Mouse (Mus musculus): ENCODE measurements at regions not wholly inside any gene's neighbourhood (a gene's known extent, or its start where the extent isn't known, plus 50 kb on each side); places are given as distances from the start of the nearest gene placed in this dataset.

GRCm38 (mm10) chr16:77400276-77400891, 201.5 kb downstream of the Gm11146 start:
- Histone ChIP-seq H3K9me3 (replicated peaks) (no peaks in the 10 kb centered on the region), H3K9ac (peak overlapping the region; percentile 66), H3K36me3 (0 out of 2 replicates have a peak, but pooled peaks cover 3% of the 10 kb centered on the region), H3K27ac (ENCODE audit: poor library complexity, severe bottlenecking) (peak overlapping the region; percentile 70), H3K4me2 (peak overlapping the region; percentile 68), H3K4me3 (peak overlapping the region; percentile 37), H3K4me1 (replicated peaks) (peaks cover 20% of the 10 kb centered on the region), H3K27me3 (replicated peaks) (no peaks in the 10 kb centered on the region)
- WGBS: 4% methylated on average over 13 of the region's 13 CpGs
- ATAC-seq (ENCODE audit: insufficient number of reproducible peaks, low FRiP score): peak; percentile 57; the same call in 1 of the 2 replicates

- H3K9ac ChIP-seq: peak overlapping the region; percentile 60
- ATAC-seq (ENCODE audit: insufficient number of reproducible peaks, low FRiP score): no peak
- H3K36me3 ChIP-seq: 0 out of 2 replicates have a peak, but pooled peaks cover 3% of the 10 kb centered on the region
- 15% methylated on average over 10 of the region's 10 CpGs for WGBS
- peak overlapping the region; percentile 37 for H3K4me3 ChIP-seq
- no peaks in the 10 kb centered on the region for H3K9me3 ChIP-seq (replicated peaks)
- peak overlapping the region; percentile 68 for H3K4me2 ChIP-seq
- peak overlapping the region; percentile 70 for H3K27ac ChIP-seq (ENCODE audit: poor library complexity, severe bottlenecking)
- no peaks in the 10 kb centered on the region for H3K27me3 ChIP-seq (replicated peaks)
- H3K4me1 ChIP-seq (replicated peaks): peaks cover 17% of the 10 kb centered on the region
Measured at GRCm38 (mm10) chr16:77399846-77400275, 202.0 kb downstream of the Gm11146 start.

GRCm38 (mm10) chr16:77394054-77394716, 207.7 kb downstream of the Gm11146 start:
- Histone ChIP-seq H3K27ac (ENCODE audit: poor library complexity, severe bottlenecking) (no peak overlapping the region), H3K9me3 (replicated peaks) (no peaks in the 10 kb centered on the region), H3K4me2 (no peak overlapping the region), H3K36me3 (0 out of 2 replicates have a peak, but pooled peaks cover 3% of the 10 kb centered on the region), H3K9ac (no peak overlapping the region), H3K4me3 (no peak overlapping the region), H3K4me1 (replicated peaks) (peaks cover 7% of the 10 kb centered on the region; the same call in 1 of the 2 replicates), H3K27me3 (replicated peaks) (no peaks in the 10 kb centered on the region)
- ATAC-seq (ENCODE audit: insufficient number of reproducible peaks, low FRiP score): no peak
- 60% methylated on average over 3 of the region's 3 CpGs for WGBS

- 75% methylated on average over 5 of the region's 5 CpGs for WGBS
- H3K27me3 ChIP-seq (replicated peaks): no peaks in the 10 kb centered on the region
- no peak for ATAC-seq (ENCODE audit: insufficient number of reproducible peaks, low FRiP score)
- H3K4me2 ChIP-seq: no peak overlapping the region
- H3K4me1 ChIP-seq (replicated peaks): peaks cover 7% of the 10 kb centered on the region; the same call in 1 of the 2 replicates
- no peak overlapping the region for H3K27ac ChIP-seq (ENCODE audit: poor library complexity, severe bottlenecking)
- no peak overlapping the region for H3K4me3 ChIP-seq
- H3K9me3 ChIP-seq (replicated peaks): no peaks in the 10 kb centered on the region
- 0 out of 2 replicates have a peak, but pooled peaks cover 3% of the 10 kb centered on the region for H3K36me3 ChIP-seq
- no peak overlapping the region for H3K9ac ChIP-seq
Measured at GRCm38 (mm10) chr16:77393470-77393869, 208.4 kb downstream of the Gm11146 start.

GRCm38 (mm10) chr16:77392205-77392604, 209.7 kb downstream of the Gm11146 start:
- Histone ChIP-seq H3K27me3 (replicated peaks) (no peaks in the 10 kb centered on the region), H3K4me3 (no peak overlapping the region), H3K9me3 (replicated peaks) (no peaks in the 10 kb centered on the region), H3K36me3 (0 out of 2 replicates have a peak, but pooled peaks cover 3% of the 10 kb centered on the region), H3K9ac (no peak overlapping the region), H3K4me1 (replicated peaks) (peaks cover 7% of the 10 kb centered on the region; the same call in 1 of the 2 replicates), H3K27ac (ENCODE audit: poor library complexity, severe bottlenecking) (no peak overlapping the region), H3K4me2 (no peak overlapping the region)
- ATAC-seq (ENCODE audit: insufficient number of reproducible peaks, low FRiP score): no peak
- 73% methylated on average over 4 of the region's 4 CpGs for WGBS

- no peak for ATAC-seq (ENCODE audit: insufficient number of reproducible peaks, low FRiP score)
- Histone ChIP-seq H3K27me3 (replicated peaks) (no peaks in the 10 kb centered on the region), H3K9me3 (replicated peaks) (no peaks in the 10 kb centered on the region), H3K4me3 (no peak overlapping the region), H3K9ac (no peak overlapping the region), H3K4me1 (replicated peaks) (peaks cover 8% of the 10 kb centered on the region), H3K27ac (ENCODE audit: poor library complexity, severe bottlenecking) (no peak overlapping the region), H3K4me2 (no peak overlapping the region), H3K36me3 (no peaks in the 10 kb centered on the region)
- 56% methylated on average over 6 of the region's 6 CpGs for WGBS
Measured at GRCm38 (mm10) chr16:77384021-77384729, 217.7 kb downstream of the Gm11146 start.

- Histone ChIP-seq H3K27ac (ENCODE audit: poor library complexity, severe bottlenecking) (no peak overlapping the region), H3K36me3 (no peaks in the 10 kb centered on the region), H3K9ac (no peak overlapping the region), H3K27me3 (replicated peaks) (no peaks in the 10 kb centered on the region), H3K4me1 (replicated peaks) (peaks cover 10% of the 10 kb centered on the region), H3K4me3 (no peak overlapping the region), H3K4me2 (no peak overlapping the region), H3K9me3 (replicated peaks) (no peaks in the 10 kb centered on the region)
- no peak for ATAC-seq (ENCODE audit: insufficient number of reproducible peaks, low FRiP score)
- WGBS: 77% methylated on average over 2 of the region's 2 CpGs
Measured at GRCm38 (mm10) chr16:77382790-77383189, 219.1 kb downstream of the Gm11146 start.

- H3K9me3 ChIP-seq (replicated peaks): no peaks in the 10 kb centered on the region
- WGBS: 79% methylated on average over 3 of the region's 3 CpGs
- no peak for ATAC-seq (ENCODE audit: insufficient number of reproducible peaks, low FRiP score)
Measured at GRCm38 (mm10) chr16:77372768-77373167, 229.1 kb downstream of the Gm11146 start.

GRCm38 (mm10) chr16:77369810-77370209, 232.1 kb downstream of the Gm11146 start:
- H3K4me3 ChIP-seq: no peak overlapping the region
- no peak overlapping the region; the same call in 1 of the 2 replicates for H3K27ac ChIP-seq (ENCODE audit: poor library complexity, severe bottlenecking)
- peak; percentile 87 for ATAC-seq (ENCODE audit: insufficient number of reproducible peaks, low FRiP score)
- no peaks in the 10 kb centered on the region for H3K36me3 ChIP-seq
- no peak overlapping the region for H3K9ac ChIP-seq
- H3K4me2 ChIP-seq: no peak overlapping the region
- WGBS: 60% methylated on average over 2 of the region's 2 CpGs
- no peaks in the 10 kb centered on the region for H3K27me3 ChIP-seq (replicated peaks)
- H3K4me1 ChIP-seq (replicated peaks): peaks cover 9% of the 10 kb centered on the region
- no peaks in the 10 kb centered on the region for H3K9me3 ChIP-seq (replicated peaks)

More at GRCm38 (mm10) chr16:77372768-77373167, 229.1 kb downstream of the Gm11146 start:
- no peak overlapping the region for H3K4me2 ChIP-seq
- H3K4me1 ChIP-seq (replicated peaks): peaks cover 6% of the 10 kb centered on the region; the same call in 1 of the 2 replicates
- H3K9ac ChIP-seq: no peak overlapping the region
- no peak overlapping the region for H3K4me3 ChIP-seq
- no peaks in the 10 kb centered on the region for H3K27me3 ChIP-seq (replicated peaks)
- H3K27ac ChIP-seq (ENCODE audit: poor library complexity, severe bottlenecking): no peak overlapping the region
- H3K36me3 ChIP-seq: no peaks in the 10 kb centered on the region

GRCm38 (mm10) chr16:77365254-77365653, 236.6 kb downstream of the Gm11146 start:
- no peak for ATAC-seq (ENCODE audit: insufficient number of reproducible peaks, low FRiP score)
- no peaks in the 10 kb centered on the region for H3K9me3 ChIP-seq (replicated peaks)
- no peak overlapping the region for H3K4me3 ChIP-seq
- H3K4me1 ChIP-seq (replicated peaks): peaks cover 9% of the 10 kb centered on the region
- 7% methylated on average over 2 of the region's 2 CpGs for WGBS
- no peaks in the 10 kb centered on the region for H3K27me3 ChIP-seq (replicated peaks)
- no peak overlapping the region; the same call in 1 of the 2 replicates for H3K27ac ChIP-seq (ENCODE audit: poor library complexity, severe bottlenecking)
- H3K36me3 ChIP-seq: peaks cover 5% of the 10 kb centered on the region
- no peak overlapping the region for H3K9ac ChIP-seq
- H3K4me2 ChIP-seq: no peak overlapping the region

GRCm38 (mm10) chr16:77364439-77364838, 237.5 kb downstream of the Gm11146 start:
- Histone ChIP-seq H3K27me3 (replicated peaks) (no peaks in the 10 kb centered on the region), H3K4me1 (replicated peaks) (peaks cover 8% of the 10 kb centered on the region), H3K9ac (no peak overlapping the region), H3K4me2 (no peak overlapping the region), H3K4me3 (no peak overlapping the region), H3K9me3 (replicated peaks) (no peaks in the 10 kb centered on the region), H3K27ac (ENCODE audit: poor library complexity, severe bottlenecking) (no peak overlapping the region), H3K36me3 (peaks cover 5% of the 10 kb centered on the region)
- 80% methylated on average over 3 of the region's 3 CpGs for WGBS
- ATAC-seq (ENCODE audit: insufficient number of reproducible peaks, low FRiP score): no peak

Measured in heart, embryonic 12.5 days (tissue).